In genomic region chr8:122523652-122524360, GRCm38 (mm10) we compare ENCODE assay signal across 8 mouse cellular contexts. TPM values are rescaled to one million over a fixed set of nuclear protein-coding genes. Genes with fewer than 3 reads are reported as not detected.
DNase-seq lines count a peak whose midpoint lies in the region; ATAC-seq and TF ChIP-seq lines count a peak whose summit lies in the region.

No protein-coding gene starts in this region.

- peaks cover 88% of the 10 kb centered on the region for H3K36me3 ChIP-seq in G1E (replicated peaks)
- H3K36me3 ChIP-seq in forebrain, embryonic 12.5 days (replicated peaks), result no peaks in the 10 kb centered on the region
- H3K36me3 ChIP-seq in intestine, postnatal 0 days (ENCODE audit: control insufficient read depth, insufficient read depth), result no peaks in the 10 kb centered on the region
- peaks cover 44% of the 10 kb centered on the region for H3K36me3 ChIP-seq in liver, embryonic 12.5 days

- no peak overlapping the region; the same call in 1 of the 2 replicates for H3K9ac ChIP-seq in forebrain, embryonic 12.5 days
- 0 out of 2 replicates have a peak overlapping the region, but pooled peaks have one; percentile 7 for H3K9ac ChIP-seq in intestine, postnatal 0 days (ENCODE audit: low read depth, low read length)
- peak overlapping the region; percentile 52 for H3K9ac ChIP-seq in liver, embryonic 12.5 days

- H3K27me3 ChIP-seq in G1E (ENCODE audit: insufficient read depth, low read length), result no peaks in the 10 kb centered on the region
- H3K27me3 ChIP-seq in forebrain, embryonic 12.5 days, result peaks cover 34% of the 10 kb centered on the region
- no peaks in the 10 kb centered on the region for H3K27me3 ChIP-seq in intestine, postnatal 0 days (replicated peaks; ENCODE audit: control insufficient read depth, insufficient read depth, low read length)
- H3K27me3 ChIP-seq in liver, embryonic 12.5 days (replicated peaks), result no peaks in the 10 kb centered on the region

- ATAC-seq in G1E (ENCODE audit: extremely low read depth, insufficient number of reproducible peaks, low FRiP score, poor library complexity, severe bottlenecking), result no peak
- peak; percentile 87 for ATAC-seq in forebrain, embryonic 12.5 days (ENCODE audit: low FRiP score)
- no peak for ATAC-seq in intestine, postnatal 0 days
- ATAC-seq in liver, embryonic 12.5 days, result no peak

- TF ChIP-seq CTCF in G1E (IDR thresholded peaks at IDR 0.05; ENCODE audit: low read depth, low read length), result no peak
- no peak for TF ChIP-seq CTCF in intestine, postnatal 0 days (IDR thresholded peaks at IDR 0.05; ENCODE audit: low read depth)

- 16% methylated on average over 23 of the region's 23 CpGs for WGBS in forebrain, embryonic 12.5 days
- 35% methylated on average over 23 of the region's 23 CpGs for WGBS in intestine, postnatal 0 days
- 42% methylated on average over 23 of the region's 23 CpGs for WGBS in liver, embryonic 12.5 days (ENCODE audit: insufficient replicate concordance)

- peaks cover 86% of the 10 kb centered on the region for H3K4me1 ChIP-seq in G1E (ENCODE audit: insufficient read depth, low read depth, low read length)
- H3K4me1 ChIP-seq in forebrain, embryonic 12.5 days, result peaks cover 25% of the 10 kb centered on the region
- H3K4me1 ChIP-seq in intestine, postnatal 0 days (replicated peaks; ENCODE audit: control insufficient read depth, insufficient read depth, low read length), result 0 out of 2 replicates have a peak, but pooled peaks cover 17% of the 10 kb centered on the region
- H3K4me1 ChIP-seq in liver, embryonic 12.5 days, result peaks cover 94% of the 10 kb centered on the region

- H3K27ac ChIP-seq in forebrain, embryonic 12.5 days, result peak overlapping the region; percentile 43
- peak overlapping the region; percentile 71 for H3K27ac ChIP-seq in intestine, postnatal 0 days (ENCODE audit: low read depth, low read length)
- H3K27ac ChIP-seq in liver, embryonic 12.5 days, result peak overlapping the region; percentile 81

- DNase-seq in adrenal gland, postnatal 10 days, result peak; percentile 49
- DNase-seq in adrenal gland, postnatal 36 days, result no peak
- DNase-seq in G1E (ENCODE audit: low spot score), result no peak
- peak; percentile 35 for DNase-seq in right cerebral cortex, postnatal 4 days
- no peak for DNase-seq in urinary bladder, postnatal 10 days (ENCODE audit: low spot score)

- peak overlapping the region; percentile 0; the same call in 1 of the 2 replicates for H3K4me3 ChIP-seq in G1E (ENCODE audit: low read depth, low read length)
- 0 out of 2 replicates have a peak overlapping the region, but pooled peaks have one; percentile 3 for H3K4me3 ChIP-seq in forebrain, embryonic 12.5 days (replicated peaks)
- H3K4me3 ChIP-seq in intestine, postnatal 0 days (ENCODE audit: low read depth, low read length), result no peak overlapping the region
- no peak overlapping the region for H3K4me3 ChIP-seq in liver, embryonic 12.5 days

- H3K9me3 ChIP-seq in G1E (replicated peaks), result peaks cover 3% of the 10 kb centered on the region; the same call in 1 of the 2 replicates
- no peaks in the 10 kb centered on the region for H3K9me3 ChIP-seq in forebrain, embryonic 12.5 days
- no peaks in the 10 kb centered on the region for H3K9me3 ChIP-seq in intestine, postnatal 0 days (ENCODE audit: control insufficient read depth)
- H3K9me3 ChIP-seq in liver, embryonic 12.5 days (replicated peaks), result no peaks in the 10 kb centered on the region

- H3K4me2 ChIP-seq in forebrain, embryonic 12.5 days, result peak overlapping the region; percentile 35
- peak overlapping the region; percentile 53 for H3K4me2 ChIP-seq in intestine, postnatal 0 days (replicated peaks; ENCODE audit: low read depth)
- peak overlapping the region; percentile 61 for H3K4me2 ChIP-seq in liver, embryonic 12.5 days

RNA-seq across cellular contexts. Expression of gene Piezo1, which starts 27.3 kb away (rescaled TPM):
- total RNA-seq in adrenal gland, postnatal 10 days (2021), result 10 to 100 TPM; 31.5 to 41.5 TPM
- 10 to 100 TPM; 19.5 to 24.7 TPM for total RNA-seq in adrenal gland, postnatal 36 days (2021)
- total RNA-seq in G1E (2014; fragmentation: Nextera tagmentation) (77.0 and 95.3 TPM in 2 replicates), G1E (2017) (24.9 and 26.0 TPM in 2 replicates)
- 69.6 and 79.4 TPM in 2 replicates for polyA plus RNA-seq in G1E (2012)
- polyA plus RNA-seq in forebrain, embryonic 12.5 days (2016; fragmentation: Nextera tagmentation; extraction: Ambion mirVana), result 4.7 and 4.9 TPM in 2 replicates
- 4.4 and 7.3 TPM in 2 replicates for polyA plus RNA-seq in intestine, postnatal 0 days (2015; fragmentation: Nextera tagmentation; extraction: Ambion mirVana)
- 21.7 and 24.4 TPM in 2 replicates for polyA plus RNA-seq in liver, embryonic 12.5 days (2016; fragmentation: Nextera tagmentation; extraction: Ambion mirVana)

RNA-seq across cellular contexts. Expression of gene Cdt1, which starts 44.0 kb away (rescaled TPM):
- 10 to 100 TPM; 17.2 to 20.7 TPM for total RNA-seq in adrenal gland, postnatal 10 days (2021)
- total RNA-seq in adrenal gland, postnatal 36 days (2021), result 1 to 10 TPM; 8.7 to 9.1 TPM
- 70.8 and 71.7 TPM in 2 replicates for total RNA-seq in G1E (2014; fragmentation: Nextera tagmentation)
- 46.9 and 49.9 TPM in 2 replicates for total RNA-seq in G1E (2017)
- 375 and 441 TPM in 2 replicates for polyA plus RNA-seq in G1E (2012)
- polyA plus RNA-seq in forebrain, embryonic 12.5 days (2016; fragmentation: Nextera tagmentation; extraction: Ambion mirVana), result 43.7 and 46.0 TPM in 2 replicates
- 13.3 and 14.0 TPM in 2 replicates for polyA plus RNA-seq in intestine, postnatal 0 days (2015; fragmentation: Nextera tagmentation; extraction: Ambion mirVana)
- polyA plus RNA-seq in liver, embryonic 12.5 days (2016; fragmentation: Nextera tagmentation; extraction: Ambion mirVana), result 65.7 and 66.8 TPM in 2 replicates

RNA-seq across cellular contexts. Expression of gene Ctu2, which starts 47.9 kb away (rescaled TPM):
- total RNA-seq in adrenal gland, postnatal 10 days (2021), result 10 to 100 TPM; 21.2 to 21.4 TPM
- total RNA-seq in adrenal gland, postnatal 36 days (2021), result 10 to 100 TPM; 20.0 to 29.1 TPM
- total RNA-seq in G1E (2014; fragmentation: Nextera tagmentation), result 10.9 and 18.3 TPM in 2 replicates
- total RNA-seq in G1E (2017), result 8.8 and 10.9 TPM in 2 replicates
- 19.4 and 25.7 TPM in 2 replicates for polyA plus RNA-seq in G1E (2012)
- 79.6 and 83.2 TPM in 2 replicates for polyA plus RNA-seq in forebrain, embryonic 12.5 days (2016; fragmentation: Nextera tagmentation; extraction: Ambion mirVana)
- 22.4 and 26.4 TPM in 2 replicates for polyA plus RNA-seq in intestine, postnatal 0 days (2015; fragmentation: Nextera tagmentation; extraction: Ambion mirVana)
- polyA plus RNA-seq in liver, embryonic 12.5 days (2016; fragmentation: Nextera tagmentation; extraction: Ambion mirVana), result 37.1 and 38.7 TPM in 2 replicates

RNA-seq across cellular contexts. Expression of gene Rnf166, which starts 47.9 kb away (rescaled TPM):
- 10 to 100 TPM; 40.4 to 42.0 TPM for total RNA-seq in adrenal gland, postnatal 10 days (2021)
- 10 to 100 TPM; 37.3 to 59.9 TPM for total RNA-seq in adrenal gland, postnatal 36 days (2021)
- 28.0 and 45.3 TPM in 2 replicates for total RNA-seq in G1E (2014; fragmentation: Nextera tagmentation)
- 18.6 and 29.4 TPM in 2 replicates for total RNA-seq in G1E (2017)
- 29.5 and 33.3 TPM in 2 replicates for polyA plus RNA-seq in G1E (2012)
- 35.1 and 35.4 TPM in 2 replicates for polyA plus RNA-seq in forebrain, embryonic 12.5 days (2016; fragmentation: Nextera tagmentation; extraction: Ambion mirVana)
- 22.7 and 22.8 TPM in 2 replicates for polyA plus RNA-seq in intestine, postnatal 0 days (2015; fragmentation: Nextera tagmentation; extraction: Ambion mirVana)
- polyA plus RNA-seq in liver, embryonic 12.5 days (2016; fragmentation: Nextera tagmentation; extraction: Ambion mirVana), result 16.6 and 17.3 TPM in 2 replicates

RNA-seq across cellular contexts. Expression of gene Aprt, which starts 52.9 kb away (rescaled TPM):
- 10 to 100 TPM; 67.5 to 72.3 TPM for total RNA-seq in adrenal gland, postnatal 10 days (2021)
- 10 to 100 TPM; 72.4 to 87.2 TPM for total RNA-seq in adrenal gland, postnatal 36 days (2021)
- total RNA-seq in G1E (2014; fragmentation: Nextera tagmentation) (110 and 112 TPM in 2 replicates), G1E (2017) (100.0 and 146 TPM in 2 replicates)
- 207 and 389 TPM in 2 replicates for polyA plus RNA-seq in G1E (2012)
- 170 and 188 TPM in 2 replicates for polyA plus RNA-seq in forebrain, embryonic 12.5 days (2016; fragmentation: Nextera tagmentation; extraction: Ambion mirVana)
- polyA plus RNA-seq in intestine, postnatal 0 days (2015; fragmentation: Nextera tagmentation; extraction: Ambion mirVana), result 676 and 681 TPM in 2 replicates
- polyA plus RNA-seq in liver, embryonic 12.5 days (2016; fragmentation: Nextera tagmentation; extraction: Ambion mirVana), result 226 and 253 TPM in 2 replicates

Comparison
In these comparisons a context has a peak if more than half of its experiments do, and no peak if none do; other contexts are left out.
1. DNase-seq: peak in adrenal gland, postnatal 10 days (single experiment) and right cerebral cortex, postnatal 4 days (single experiment); none in adrenal gland, postnatal 36 days (0 of 2), G1E (single experiment) and urinary bladder, postnatal 10 days (single experiment).
2. H3K4me3 ChIP-seq: peak in G1E (single experiment) and forebrain, embryonic 12.5 days (single experiment); none in intestine, postnatal 0 days (single experiment) and liver, embryonic 12.5 days (single experiment).
3. Peak in every context shown above with its lines, with median percentiles within 50 percentile points of each other: H3K27ac ChIP-seq and H3K4me2 ChIP-seq.